Mouse (Mus musculus) liver, adult 2 months (tissue): ENCODE results near the gene Arid3c. TPM values are rescaled to one million over a fixed set of nuclear protein-coding genes. Genes with fewer than 3 reads are reported as not detected.
"Not testable (repeated sequence)": the region's sequence is repeated elsewhere in the genome, so short reads cannot be mapped to it uniquely, and the experiment has no call there.

Experiments used
- DNase-seq: peaks from one replicate; pipeline ENCODE4 v3.0.0-alpha.2; 2011; ENCODE audit warnings: low read depth, low spot score; ENCODE audit errors: extremely low read depth
- H3K27ac ChIP-seq: fragments of 200-500 bp; replicated peaks from 2 replicates; pipeline ENCODE4 v1.5.1; 2012; ENCODE audit warnings: low read depth, mild to moderate bottlenecking, control low read depth, inconsistent platforms, low read length; ENCODE audit not compliant: insufficient read depth
- H3K27me3 ChIP-seq: fragments of 200-500 bp; 2 replicates; pipeline ENCODE4 v1.6.1; 2012; ENCODE audit warnings: mild to moderate bottlenecking, moderate library complexity, low read length, inconsistent platforms; ENCODE audit not compliant: control insufficient read depth, insufficient read depth
- H3K36me3 ChIP-seq: fragments of 200-500 bp; 2 replicates; pipeline ENCODE4 v1.6.1; 2012; ENCODE audit warnings: low read length, inconsistent platforms; ENCODE audit not compliant: control insufficient read depth, insufficient read depth
- H3K4me1 ChIP-seq: fragments of 200-500 bp; 2 replicates; pipeline ENCODE4 v1.6.1; 2011; ENCODE audit warnings: low read length; ENCODE audit not compliant: control insufficient read depth, insufficient read depth
- H3K4me3 ChIP-seq: fragments of 200-500 bp; 2 replicates; pipeline ENCODE4 v1.5.1; 2011; ENCODE audit warnings: low read depth, mild to moderate bottlenecking, control low read depth, low read length, moderate library complexity; ENCODE audit not compliant: insufficient read depth
- H3K79me2 ChIP-seq: fragments of 200-500 bp; 2 replicates; pipeline ENCODE4 v1.6.1; 2012; ENCODE audit warnings: inconsistent platforms, mild to moderate bottlenecking, low read length, moderate library complexity; ENCODE audit not compliant: control insufficient read depth, insufficient read depth
- H3K9ac ChIP-seq: fragments of 200-500 bp; 2 replicates; pipeline ENCODE4 v1.6.1; 2012; ENCODE audit warnings: low read depth, mild to moderate bottlenecking, control low read depth, inconsistent platforms, low read length
- CTCF ChIP-seq: fragments of 200-500 bp; IDR thresholded peaks from 2 replicates; pipeline ENCODE4 v1.5.1; 2011; ENCODE audit warnings: low read depth, low read length, control low read depth
- POLR2A ChIP-seq: fragments of 200-500 bp; IDR thresholded peaks from 2 replicates; pipeline ENCODE4 v1.6.1; 2011; ENCODE audit warnings: low read length, control low read depth; ENCODE audit not compliant: insufficient read depth; ENCODE audit errors: extremely low read depth
- WGBS: fragments of 180-500 bp; shearing (Covaris S2); methylation state at CpG from one replicate; pipeline ENCODE4 v1.1.7; 2018; 5-methylcytosine and 5-hydroxymethylcytosine counted together
- polyA plus RNA-seq: library from polyadenylated mRNA; depleted of rRNA; stranded (reverse); fragments of >200 nt; gene quantifications from 2 replicates; pipeline ENCODE4 v1.2.3, GENCODE M21; 2012
- total RNA-seq: library from RNA; depleted of rRNA; stranded (reverse); fragments of >200 nt; gene quantifications from 2 replicates; pipeline ENCODE4 v1.2.3, GENCODE M21; 2014

Arid3c gene
- total and polyA plus RNA-seq, 2 experiments, result not detected

DNA sequence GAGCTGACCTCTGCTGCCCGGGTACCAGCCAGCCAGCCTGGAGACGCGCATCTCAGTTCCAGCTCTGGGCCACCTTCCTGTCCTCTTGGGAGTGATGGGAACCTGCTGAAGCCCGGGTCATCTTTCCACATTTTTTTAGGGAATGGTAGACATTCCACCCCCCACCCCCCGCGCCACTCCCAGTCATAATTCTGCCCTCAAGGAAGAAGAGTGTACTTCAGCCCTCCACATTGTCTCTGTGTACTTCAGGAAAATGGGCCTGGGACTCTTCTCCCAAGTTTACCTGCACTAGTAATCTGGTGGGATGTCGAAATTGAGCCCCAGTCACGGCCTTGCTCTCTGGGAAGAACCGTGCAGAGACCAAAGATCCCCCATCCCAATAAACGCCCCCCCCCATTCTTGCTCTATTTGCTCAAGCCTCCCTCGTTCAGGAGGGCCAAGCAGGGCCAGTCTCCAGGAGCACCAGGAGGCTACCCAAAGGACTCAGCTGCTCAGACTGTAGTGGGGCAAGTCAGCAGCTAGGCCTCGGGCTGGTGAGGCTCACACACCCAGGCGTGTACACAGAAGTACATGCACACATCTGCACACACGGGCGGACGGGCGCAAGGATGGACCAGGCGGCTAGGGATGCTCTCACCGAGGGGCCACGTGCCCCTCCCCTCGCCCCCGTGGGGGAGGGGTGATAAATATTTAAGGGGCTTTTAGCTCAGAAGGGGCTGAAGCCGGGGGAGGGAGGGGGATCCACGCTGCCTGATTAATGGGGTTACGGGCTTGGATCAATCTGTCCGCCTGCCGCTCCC is 46.6 kb downstream of the Arid3c start:
- not testable (repeated sequence) for H3K36me3 ChIP-seq, H3K27me3 ChIP-seq, DNase-seq, H3K4me1 ChIP-seq, H3K9ac ChIP-seq, H3K4me3 ChIP-seq, H3K27ac ChIP-seq, H3K79me2 ChIP-seq
- 21% methylated on average over 25 of the region's 27 CpGs for WGBS

DNA sequence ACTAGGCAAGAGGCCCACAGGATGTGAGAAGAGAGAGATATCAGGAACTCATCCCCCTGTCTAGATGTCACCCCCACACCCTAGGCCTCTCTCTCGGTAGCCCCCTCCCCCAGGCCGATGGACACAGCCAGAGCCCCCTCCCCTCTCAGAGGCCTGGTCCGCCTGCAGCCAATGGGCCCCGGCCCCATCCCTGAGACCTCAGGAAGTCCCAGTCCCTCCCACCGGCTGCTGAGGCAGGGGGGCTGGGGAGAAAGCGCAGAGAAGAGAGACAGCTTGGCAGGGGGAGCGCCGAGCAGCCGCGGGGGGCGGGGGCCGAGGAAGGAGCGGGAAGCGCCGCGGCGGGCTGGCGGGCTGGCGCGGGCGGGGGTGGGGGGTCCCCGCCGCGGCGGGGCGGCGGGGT is 47.6 kb downstream of the Arid3c start:
- H3K9ac ChIP-seq, DNase-seq, H3K27me3 ChIP-seq, H3K4me3 ChIP-seq, H3K4me1 ChIP-seq, H3K36me3 ChIP-seq, H3K79me2 ChIP-seq, H3K27ac ChIP-seq: not testable (repeated sequence)
- WGBS, result 8% methylated on average over 7 of the region's 27 CpGs

DNA sequence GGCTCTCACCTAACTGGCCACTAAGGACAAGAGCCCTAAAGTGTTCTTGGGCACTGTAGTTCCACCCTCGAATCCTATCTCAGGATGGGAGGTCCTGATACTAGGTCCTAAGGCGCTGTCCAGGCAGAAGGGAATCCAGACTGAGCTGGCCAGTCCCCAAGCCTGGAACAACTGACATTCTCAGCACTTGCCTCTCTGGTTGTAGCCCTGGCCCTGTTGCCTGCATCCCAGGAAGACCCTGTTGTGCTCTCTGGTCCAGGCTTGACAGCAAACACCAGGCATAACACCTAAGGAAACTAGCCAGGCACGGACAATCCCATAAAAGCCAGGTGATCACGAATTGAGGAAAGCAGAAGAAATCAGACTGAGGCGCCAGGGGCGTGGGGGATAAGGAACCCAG is 48.2 kb downstream of the Arid3c start:
- Histone ChIP-seq H3K4me3 (no peak overlapping the region), H3K36me3 (no peaks in the 10 kb centered on the region), H3K9ac (no peak overlapping the region), H3K27ac (no peak overlapping the region), H3K27me3 (peaks cover 3% of the 10 kb centered on the region; the same call in 1 of the 2 replicates), H3K79me2 (no peaks in the 10 kb centered on the region), H3K4me1 (no peaks in the 10 kb centered on the region)
- no peak for DNase-seq
- TF ChIP-seq POLR2A (no peak), CTCF (no peak)
- WGBS, result 56% methylated on average over 6 of the region's 6 CpGs

DNA sequence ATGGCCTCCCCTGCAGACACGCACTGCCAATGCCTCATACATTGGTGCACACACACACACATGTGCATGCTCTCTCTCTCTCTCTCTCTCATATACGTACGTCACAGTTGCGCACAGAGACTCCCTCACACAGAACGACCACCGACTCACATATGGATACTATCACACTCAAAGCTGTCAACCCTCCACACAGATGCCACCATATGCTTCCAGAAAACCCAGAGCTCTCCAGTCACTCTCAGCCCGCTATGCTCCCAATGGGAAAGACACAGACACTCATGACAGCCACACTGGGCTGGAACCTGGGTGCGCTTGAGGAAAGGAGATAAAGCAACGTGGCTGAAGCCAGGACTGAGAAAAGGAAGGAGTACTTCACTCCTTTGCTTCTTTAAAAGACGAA is 49.0 kb downstream of the Arid3c start:
- no peak for DNase-seq
- WGBS, result 84% methylated on average over 10 of the region's 10 CpGs
- H3K9ac ChIP-seq, result no peak overlapping the region
- no peak overlapping the region for H3K4me3 ChIP-seq
- H3K27ac ChIP-seq, result no peak overlapping the region
- no peaks in the 10 kb centered on the region for H3K4me1 ChIP-seq
- H3K79me2 ChIP-seq, result no peaks in the 10 kb centered on the region
- TF ChIP-seq POLR2A, result no peak
- no peak for TF ChIP-seq CTCF
- H3K36me3 ChIP-seq, result no peaks in the 10 kb centered on the region
- H3K27me3 ChIP-seq, result peaks cover 3% of the 10 kb centered on the region; the same call in 1 of the 2 replicates

DNA sequence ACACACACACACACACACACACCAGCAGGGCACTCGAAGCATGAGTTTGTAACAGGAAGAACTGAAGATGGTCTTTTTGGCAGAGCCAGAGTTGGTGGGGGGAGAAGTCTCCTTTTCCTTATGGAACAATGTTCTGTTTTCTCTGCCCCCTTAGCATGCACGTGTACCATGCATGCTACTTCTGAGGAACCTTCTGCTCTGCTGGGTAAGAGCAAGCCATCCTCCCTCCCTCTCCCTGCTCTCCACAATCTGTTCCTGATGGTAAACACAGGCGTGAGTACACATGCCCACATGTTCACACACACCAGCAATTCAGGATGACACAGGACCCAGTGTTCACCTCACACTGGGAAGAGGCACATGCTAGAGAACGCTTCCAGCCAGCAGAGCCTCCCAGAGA is 49.8 kb downstream of the Arid3c start:
- Histone ChIP-seq H3K36me3 (no peaks in the 10 kb centered on the region), H3K4me1 (no peaks in the 10 kb centered on the region), H3K79me2 (no peaks in the 10 kb centered on the region), H3K9ac (no peak overlapping the region), H3K27ac (no peak overlapping the region), H3K27me3 (peaks cover 3% of the 10 kb centered on the region; the same call in 1 of the 2 replicates), H3K4me3 (no peak overlapping the region)
- WGBS, result 74% methylated on average over 4 of the region's 4 CpGs
- DNase-seq, result no peak
- no peak for TF ChIP-seq CTCF
- TF ChIP-seq POLR2A, result no peak

DNA sequence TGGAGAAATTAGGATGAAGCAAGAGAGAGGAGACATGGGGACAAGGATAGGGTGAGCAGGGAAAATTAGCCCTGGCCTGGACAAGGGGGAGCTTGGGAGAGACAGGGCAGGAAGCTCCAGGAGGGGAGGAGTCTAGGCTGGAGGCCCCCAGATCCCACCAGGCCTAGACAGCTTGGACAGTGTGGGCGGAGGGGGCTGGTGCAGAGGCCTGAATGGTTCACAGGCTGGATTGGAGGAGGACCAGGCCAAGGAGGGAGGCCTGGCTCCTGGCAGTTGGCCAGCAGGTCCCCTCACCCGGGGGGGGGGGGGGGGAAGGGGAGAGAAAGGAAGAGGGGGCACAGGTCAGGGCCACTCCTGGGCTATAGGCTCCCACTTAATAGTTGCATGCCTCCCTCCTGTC is 51.7 kb downstream of the Arid3c start:
- no peaks in the 10 kb centered on the region for H3K4me1 ChIP-seq
- TF ChIP-seq CTCF, result no peak
- no peak for TF ChIP-seq POLR2A
- H3K4me3 ChIP-seq, result no peak overlapping the region
- peaks cover 3% of the 10 kb centered on the region; the same call in 1 of the 2 replicates for H3K27me3 ChIP-seq
- no peak overlapping the region for H3K27ac ChIP-seq
- WGBS, result 71% methylated on average over 1 of the region's 2 CpGs
- H3K79me2 ChIP-seq, result no peaks in the 10 kb centered on the region
- no peaks in the 10 kb centered on the region for H3K36me3 ChIP-seq
- DNase-seq, result no peak
- H3K9ac ChIP-seq, result no peak overlapping the region
